Mouse (Mus musculus): ENCODE results near the gene D7Ertd443e. TPM values are rescaled to one million over a fixed set of nuclear protein-coding genes. Genes with fewer than 3 reads are reported as not detected.

Gene D7Ertd443e
- total RNA-seq, 2 experiments from 2014 or later: 1.6 to 2.4 TPM

GRCm38 (mm10) chr7:134292750-134293149, 92.7 kb downstream of the D7Ertd443e start:
- peak in 1 of 2 experiments; percentile 16 for DNase-seq
- intact Hi-C loops (cut with DNase I): no loop called here

- intact Hi-C loops (cut with DNase I): no loop called here
- no peak for DNase-seq
These were observed 95.7 kb downstream of the D7Ertd443e start for GRCm38 (mm10) chr7:134289611-134290301.

GRCm38 (mm10) chr7:134289126-134289525, 96.3 kb downstream of the D7Ertd443e start:
- intact Hi-C loops (cut with DNase I): no loop called here

GRCm38 (mm10) chr7:134287570-134288222, 97.8 kb downstream of the D7Ertd443e start:
- intact Hi-C loops (cut with DNase I): no loop called here
- peak in 1 of 2 experiments; percentile 25 for DNase-seq

More at GRCm38 (mm10) chr7:134289126-134289525, 96.3 kb downstream of the D7Ertd443e start:
- no peak for DNase-seq

- DNase-seq: no peak
- intact Hi-C loops (cut with DNase I): no loop called here
These were observed 112.5 kb downstream of the D7Ertd443e start for GRCm38 (mm10) chr7:134272956-134273355.

- intact Hi-C loops (cut with DNase I): no loop called here
These were observed 113.0 kb downstream of the D7Ertd443e start for GRCm38 (mm10) chr7:134272421-134272820.

GRCm38 (mm10) chr7:134265783-134266182, 119.7 kb downstream of the D7Ertd443e start:
- no peak for DNase-seq
- intact Hi-C loops (cut with DNase I): loop anchor here (10.0 kb wide), 1 partner anchor 299 kb away; no protein-coding TSS in a partner anchor

More at GRCm38 (mm10) chr7:134272421-134272820, 113.0 kb downstream of the D7Ertd443e start:
- DNase-seq: no peak

GRCm38 (mm10) chr7:134263146-134263906, 122.1 kb downstream of the D7Ertd443e start:
- DNase-seq: peak; percentile 64 to 76
- intact Hi-C loops (cut with DNase I): loop anchor here (1.0 to 10.0 kb wide), 3 partner anchors 39 to 301 kb away; no protein-coding TSS in a partner anchor

- DNase-seq: peak; percentile 34 to 65
- intact Hi-C loops (cut with DNase I): loop anchor here (10.0 kb wide), 1 partner anchor 304 kb away; no protein-coding TSS in a partner anchor
These were observed 124.3 kb downstream of the D7Ertd443e start for GRCm38 (mm10) chr7:134261003-134261701.

GRCm38 (mm10) chr7:134250273-134250870, 135.1 kb downstream of the D7Ertd443e start:
- no peak for DNase-seq
- intact Hi-C loops (cut with DNase I): no loop called here

GRCm38 (mm10) chr7:134248041-134248440, 137.4 kb downstream of the D7Ertd443e start:
- intact Hi-C loops (cut with DNase I): no loop called here
- no peak for DNase-seq

GRCm38 (mm10) chr7:134246624-134247023, 138.8 kb downstream of the D7Ertd443e start:
- intact Hi-C loops (cut with DNase I): no loop called here
- no peak for DNase-seq

GRCm38 (mm10) chr7:134242773-134243172, 142.7 kb downstream of the D7Ertd443e start:
- DNase-seq: no peak
- intact Hi-C loops (cut with DNase I): no loop called here

- no peak for DNase-seq
- intact Hi-C loops (cut with DNase I): no loop called here
These were observed 144.2 kb downstream of the D7Ertd443e start for GRCm38 (mm10) chr7:134241212-134241611.

- DNase-seq: no peak
- intact Hi-C loops (cut with DNase I): no loop called here
These were observed 144.9 kb downstream of the D7Ertd443e start for GRCm38 (mm10) chr7:134240579-134240978.

GRCm38 (mm10) chr7:134238863-134239262, 146.6 kb downstream of the D7Ertd443e start:
- intact Hi-C loops (cut with DNase I): no loop called here
- no peak for DNase-seq

GRCm38 (mm10) chr7:134237356-134237755, 148.1 kb downstream of the D7Ertd443e start:
- DNase-seq: no peak
- intact Hi-C loops (cut with DNase I): no loop called here

GRCm38 (mm10) chr7:134236727-134237126, 148.7 kb downstream of the D7Ertd443e start:
- DNase-seq: no peak
- intact Hi-C loops (cut with DNase I): no loop called here

- no peak for DNase-seq
- intact Hi-C loops (cut with DNase I): no loop called here
These were observed 149.9 kb downstream of the D7Ertd443e start for GRCm38 (mm10) chr7:134235552-134235951.

Measured in heart, postnatal 14 days (tissue).